Mouse (Mus musculus): ENCODE results near the gene Fam172a.

The Fam172a gene

DNA sequence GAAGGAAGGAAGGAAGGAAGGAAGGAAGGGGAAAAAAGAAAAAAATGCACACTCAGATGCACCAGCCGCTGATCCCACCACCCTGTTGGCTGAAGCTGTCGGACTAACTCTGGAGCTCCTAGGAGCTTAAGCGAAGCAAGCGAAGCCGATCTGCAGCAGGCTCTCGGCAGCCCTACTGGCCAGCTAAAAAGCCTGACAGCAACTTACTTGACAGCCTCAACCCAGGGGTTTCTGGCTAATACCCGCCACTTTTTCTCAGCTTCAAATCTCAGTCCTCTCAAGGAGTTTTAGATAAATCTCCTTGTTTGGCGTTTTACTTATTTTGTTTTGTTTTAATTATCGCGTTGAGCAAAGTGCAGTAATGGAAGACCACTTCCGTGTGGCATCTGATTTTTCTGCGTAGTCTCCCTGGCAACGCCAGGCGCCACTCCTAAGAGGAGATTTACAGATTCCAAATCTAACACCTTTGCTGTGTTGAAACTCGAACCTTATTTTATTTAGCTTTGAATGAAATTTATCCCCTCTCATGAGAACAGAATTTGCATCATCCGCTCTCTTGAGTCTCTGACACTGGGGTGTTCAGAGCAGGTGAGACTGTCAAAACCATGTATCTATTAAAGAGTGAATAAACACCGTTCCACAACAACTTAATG lies 470.3 kb downstream of the Fam172a start:
- in situ Hi-C loops (cut with MboI; ENCODE audit: low pct_unique_long_range_greater_than_20kb in 1 of 2, low sequenced_read_pairs in 2 of 2, unreplicated experiment in 1 of 2) = no loop called here

DNA sequence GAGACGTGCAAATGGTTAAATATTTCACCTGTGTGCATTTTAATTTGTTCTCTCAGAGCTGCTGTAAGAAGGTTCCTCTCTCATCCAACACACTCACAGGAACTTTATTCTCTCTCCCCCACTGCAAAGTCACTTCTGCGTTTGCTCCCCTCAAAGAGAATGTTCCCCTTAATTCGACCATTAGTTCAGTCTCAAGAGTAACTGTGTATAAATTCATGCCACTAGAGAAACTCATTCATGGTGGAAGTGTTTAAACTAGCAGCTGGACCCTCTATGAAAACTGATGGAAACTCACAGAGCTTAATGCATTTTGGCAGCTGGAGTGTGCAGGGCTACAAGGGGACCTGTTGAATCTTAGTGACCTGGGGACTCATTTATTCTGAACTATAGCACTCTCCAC lies 471.0 kb downstream of the Fam172a start:
- in situ Hi-C loops (cut with MboI; ENCODE audit: low pct_unique_long_range_greater_than_20kb in 1 of 2, low sequenced_read_pairs in 2 of 2, unreplicated experiment in 1 of 2) = no loop called here

GRCm38 (mm10) chr13:78174191-78174590 lies 472.4 kb downstream of the Fam172a start:
- in situ Hi-C loops (cut with MboI; ENCODE audit: low pct_unique_long_range_greater_than_20kb in 1 of 2, low sequenced_read_pairs in 2 of 2, unreplicated experiment in 1 of 2) = no loop called here

GRCm38 (mm10) chr13:78174891-78175290 lies 473.1 kb downstream of the Fam172a start:
- in situ Hi-C loops (cut with MboI; ENCODE audit: low pct_unique_long_range_greater_than_20kb in 1 of 2, low sequenced_read_pairs in 2 of 2, unreplicated experiment in 1 of 2) = no loop called here

DNA sequence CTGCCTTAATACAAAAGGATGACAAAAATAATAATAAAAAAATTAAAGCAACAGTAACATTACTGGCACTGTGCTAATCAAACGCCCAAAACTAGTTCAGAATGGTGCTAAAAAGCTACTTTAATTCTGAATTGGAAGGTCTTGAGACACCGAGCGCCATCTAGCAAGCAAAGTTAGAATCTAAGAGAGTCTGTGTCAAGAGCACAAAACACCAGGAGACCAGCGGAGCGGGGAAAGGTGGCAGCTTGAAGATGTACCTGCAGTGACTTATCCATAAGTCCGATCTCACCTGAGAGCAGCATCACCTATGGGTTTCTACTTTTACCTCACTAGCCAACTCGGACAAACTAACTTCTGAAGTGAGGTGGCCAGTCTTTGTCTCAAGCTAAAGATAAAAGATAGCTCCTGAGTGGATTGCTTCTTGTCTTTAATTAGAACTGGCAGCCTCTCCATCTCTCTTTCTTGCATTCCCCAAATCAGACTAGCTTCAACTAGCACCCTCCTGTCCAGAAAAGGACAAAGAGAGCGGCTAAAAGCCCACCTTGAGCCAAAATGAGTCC lies 474.1 kb downstream of the Fam172a start:
- in situ Hi-C loops (cut with MboI; ENCODE audit: low pct_unique_long_range_greater_than_20kb in 1 of 2, low sequenced_read_pairs in 2 of 2, unreplicated experiment in 1 of 2) = no loop called here

GRCm38 (mm10) chr13:78177381-78177950 lies 475.6 kb downstream of the Fam172a start:
- in situ Hi-C loops (cut with MboI; ENCODE audit: low pct_unique_long_range_greater_than_20kb in 1 of 2, low sequenced_read_pairs in 2 of 2, unreplicated experiment in 1 of 2) = no loop called here

DNA sequence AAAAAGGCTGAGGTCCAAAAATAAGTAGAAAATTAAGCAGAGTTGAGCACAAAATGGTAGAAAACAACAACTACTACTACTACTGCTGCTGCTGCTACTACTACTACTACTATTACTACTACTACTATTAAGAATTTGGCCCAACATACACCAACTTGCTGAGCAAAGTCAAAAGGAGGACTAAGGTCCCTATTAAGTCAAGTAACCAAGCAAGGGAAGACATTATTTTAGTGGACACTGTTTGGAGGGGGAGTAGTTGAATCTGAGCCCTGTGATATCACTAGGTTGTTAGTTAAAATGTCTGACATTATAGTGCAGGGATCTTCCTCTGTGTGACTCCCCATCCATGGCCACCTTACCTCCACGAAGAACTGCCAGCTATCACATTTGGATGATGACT lies 476.2 kb downstream of the Fam172a start:
- in situ Hi-C loops (cut with MboI; ENCODE audit: low pct_unique_long_range_greater_than_20kb in 1 of 2, low sequenced_read_pairs in 2 of 2, unreplicated experiment in 1 of 2) = no loop called here

DNA sequence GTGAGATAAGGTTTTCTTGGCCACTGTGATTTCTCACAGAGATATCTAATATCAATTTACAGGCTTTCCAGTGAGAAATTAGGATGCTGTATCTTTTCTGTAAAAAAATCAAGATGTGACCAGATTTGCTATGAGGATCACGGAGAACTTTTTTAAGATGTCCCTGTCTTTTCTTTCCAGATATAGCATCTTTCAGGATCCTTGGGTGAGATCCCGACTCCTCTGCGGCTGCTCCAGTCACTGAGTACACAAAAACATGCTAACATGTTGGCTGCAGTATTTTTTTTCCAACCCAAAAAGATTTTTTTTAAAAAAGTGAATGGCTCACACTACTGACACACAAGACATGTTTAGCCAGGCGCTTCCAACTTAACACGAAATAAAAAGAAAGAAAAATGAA lies 476.9 kb downstream of the Fam172a start:
- in situ Hi-C loops (cut with MboI; ENCODE audit: low pct_unique_long_range_greater_than_20kb in 1 of 2, low sequenced_read_pairs in 2 of 2, unreplicated experiment in 1 of 2) = no loop called here

DNA sequence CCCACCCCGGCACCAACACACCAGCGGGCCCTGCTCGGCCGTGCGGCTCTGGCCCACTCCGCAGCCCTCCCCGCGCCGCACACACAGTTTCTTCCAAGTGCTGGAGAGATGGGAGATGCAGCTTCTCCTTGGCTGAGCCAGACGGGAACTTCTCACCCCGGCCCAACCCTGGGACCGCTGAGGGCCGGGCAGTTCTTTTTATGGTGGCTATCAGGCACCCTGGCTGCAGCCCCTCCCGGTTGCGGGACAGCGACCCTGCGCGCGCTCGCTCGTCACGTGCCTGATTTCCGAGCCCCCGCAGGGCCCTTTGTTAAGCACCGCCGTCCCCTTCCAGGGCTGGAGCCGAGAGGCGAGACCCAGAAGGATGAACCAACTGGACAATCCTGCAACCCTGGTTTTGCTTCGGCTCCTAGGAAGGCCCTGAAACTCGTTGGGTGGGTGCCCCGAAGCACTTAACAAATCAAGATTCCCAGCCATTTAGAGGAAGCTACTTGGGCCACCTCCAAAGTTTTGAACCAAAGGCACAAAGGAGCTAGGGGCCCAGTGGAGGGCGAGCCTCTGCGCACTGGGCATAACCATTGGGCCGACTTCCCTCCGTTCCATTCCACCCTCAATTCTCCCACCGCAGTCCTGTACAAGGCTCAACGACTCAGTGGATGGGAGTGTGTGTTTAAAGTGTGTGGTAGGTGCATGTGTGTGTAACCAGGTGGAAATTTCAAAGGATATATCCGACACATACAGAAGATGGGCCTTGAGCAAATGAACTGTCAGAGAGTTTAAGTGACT lies 477.7 kb downstream of the Fam172a start:
- in situ Hi-C loops (cut with MboI; ENCODE audit: low pct_unique_long_range_greater_than_20kb in 1 of 2, low sequenced_read_pairs in 2 of 2, unreplicated experiment in 1 of 2) = no loop called here

GRCm38 (mm10) chr13:78180261-78180660 lies 478.4 kb downstream of the Fam172a start:
- in situ Hi-C loops (cut with MboI; ENCODE audit: low pct_unique_long_range_greater_than_20kb in 1 of 2, low sequenced_read_pairs in 2 of 2, unreplicated experiment in 1 of 2) = no loop called here

DNA sequence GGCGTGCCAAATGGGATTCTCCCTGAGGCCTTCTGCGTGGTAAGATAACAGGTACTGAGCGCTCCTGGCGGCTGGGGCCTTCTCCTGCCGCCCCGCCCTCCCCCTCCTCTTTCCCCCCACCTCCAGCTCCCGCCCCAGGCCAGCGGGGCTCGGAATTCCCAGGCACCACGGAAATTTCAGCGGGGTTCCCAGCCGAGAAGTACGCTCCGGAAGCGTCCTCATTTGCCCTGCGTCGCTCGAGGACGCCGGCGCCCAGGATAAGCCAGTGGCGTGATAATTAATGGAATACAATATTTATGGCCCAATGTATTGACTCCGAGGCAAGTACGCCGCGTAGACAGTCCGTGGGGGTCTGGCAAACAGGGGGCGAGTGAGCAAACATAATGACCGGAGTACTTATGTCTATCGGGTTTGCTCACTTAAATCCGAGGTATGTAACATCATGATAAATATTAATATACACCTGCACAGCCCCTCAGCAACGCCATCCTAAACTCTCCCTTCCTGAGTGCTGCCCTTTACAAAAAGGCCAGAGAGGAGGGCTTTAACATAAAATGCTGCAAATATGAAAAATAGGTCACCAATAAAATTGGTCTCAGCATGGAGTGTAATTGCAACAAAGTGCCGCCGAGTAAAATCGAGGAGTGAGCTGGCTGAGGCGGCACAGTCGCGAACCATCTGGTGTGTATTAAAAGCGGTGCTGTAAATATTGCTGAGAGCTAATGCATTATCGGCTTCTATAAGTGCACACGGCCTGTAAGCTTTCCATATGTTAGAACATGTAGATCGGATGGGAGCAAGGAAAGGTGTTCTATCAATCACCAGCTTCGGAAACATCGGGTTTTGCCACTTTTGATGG lies 479.5 kb downstream of the Fam172a start:
- in situ Hi-C loops (cut with MboI; ENCODE audit: low pct_unique_long_range_greater_than_20kb in 1 of 2, low sequenced_read_pairs in 2 of 2, unreplicated experiment in 1 of 2) = no loop called here

GRCm38 (mm10) chr13:78181930-78182558 lies 480.2 kb downstream of the Fam172a start:
- in situ Hi-C loops (cut with MboI; ENCODE audit: low pct_unique_long_range_greater_than_20kb in 1 of 2, low sequenced_read_pairs in 2 of 2, unreplicated experiment in 1 of 2) = no loop called here

DNA sequence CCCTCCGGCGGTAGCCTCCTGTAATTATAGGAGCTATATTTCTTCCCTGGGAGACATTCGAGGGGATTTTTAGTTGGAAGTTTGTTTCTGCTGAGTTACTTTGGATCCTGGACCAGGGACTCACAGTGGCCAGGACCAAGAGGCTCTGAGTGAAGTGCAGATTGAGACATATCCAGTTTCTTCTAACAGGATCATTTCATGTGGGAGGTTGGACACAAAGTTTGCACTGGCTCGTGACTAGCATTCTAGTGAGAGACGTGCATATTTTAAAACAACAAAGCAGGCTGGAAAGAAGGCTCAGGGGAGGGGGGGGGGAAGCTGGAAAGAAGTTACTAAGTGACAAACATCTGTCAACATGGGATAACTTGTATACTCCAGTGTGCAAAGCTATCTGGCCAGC lies 481.2 kb downstream of the Fam172a start:
- in situ Hi-C loops (cut with MboI; ENCODE audit: low pct_unique_long_range_greater_than_20kb in 1 of 2, low sequenced_read_pairs in 2 of 2, unreplicated experiment in 1 of 2) = no loop called here

DNA sequence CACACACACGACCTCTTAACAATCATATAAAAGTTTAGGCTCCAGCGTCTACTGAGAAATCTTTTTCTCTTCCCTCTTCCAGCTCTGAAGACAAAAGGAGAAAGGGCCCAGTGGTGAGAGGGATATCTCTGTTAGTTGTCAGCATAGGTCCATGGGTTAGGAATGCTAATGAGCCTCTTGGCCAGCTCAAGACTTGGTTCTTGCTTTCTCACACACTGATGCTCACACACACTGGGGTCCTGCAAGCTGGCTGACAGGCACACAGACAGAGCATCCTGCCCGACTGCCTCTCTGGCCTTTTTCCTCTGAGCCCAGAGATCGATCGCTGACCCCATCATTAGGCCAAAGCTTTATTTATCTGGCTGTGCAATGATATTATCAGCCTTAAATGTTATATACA lies 482.2 kb downstream of the Fam172a start:
- in situ Hi-C loops (cut with MboI; ENCODE audit: low pct_unique_long_range_greater_than_20kb in 1 of 2, low sequenced_read_pairs in 2 of 2, unreplicated experiment in 1 of 2) = no loop called here

GRCm38 (mm10) chr13:78184786-78185466 lies 483.1 kb downstream of the Fam172a start:
- in situ Hi-C loops (cut with MboI; ENCODE audit: low pct_unique_long_range_greater_than_20kb in 1 of 2, low sequenced_read_pairs in 2 of 2, unreplicated experiment in 1 of 2) = no loop called here

DNA sequence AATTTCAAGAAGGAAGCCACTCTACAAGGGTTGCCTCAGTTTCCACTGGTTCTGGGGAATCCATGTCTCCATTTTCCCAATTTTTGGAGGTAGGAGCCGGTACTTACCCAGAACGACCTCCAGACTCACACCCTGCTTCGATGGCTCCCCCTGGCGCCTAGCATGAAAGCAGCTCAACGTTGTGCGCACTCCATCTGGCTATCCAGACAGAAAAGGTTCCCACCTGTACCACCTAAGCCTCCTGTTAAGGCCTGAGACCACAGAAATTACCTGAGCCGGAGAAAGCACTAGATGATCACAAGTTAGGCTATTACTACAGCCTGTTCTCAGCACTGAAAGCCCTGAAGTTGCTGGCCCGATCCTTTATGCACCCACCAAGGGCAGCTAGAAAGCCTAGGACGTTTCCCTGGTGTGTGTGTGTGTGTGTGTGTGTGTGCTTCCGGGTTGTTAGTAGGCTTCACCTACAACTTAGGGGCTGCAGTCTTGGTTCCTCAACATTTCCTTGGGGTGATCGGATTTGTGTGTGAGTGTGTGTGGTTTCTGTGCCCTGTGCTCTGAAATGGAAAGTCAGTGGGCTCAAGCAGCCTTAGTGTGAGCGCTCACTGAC lies 484.6 kb downstream of the Fam172a start:
- in situ Hi-C loops (cut with MboI; ENCODE audit: low pct_unique_long_range_greater_than_20kb in 1 of 2, low sequenced_read_pairs in 2 of 2, unreplicated experiment in 1 of 2) = no loop called here

DNA sequence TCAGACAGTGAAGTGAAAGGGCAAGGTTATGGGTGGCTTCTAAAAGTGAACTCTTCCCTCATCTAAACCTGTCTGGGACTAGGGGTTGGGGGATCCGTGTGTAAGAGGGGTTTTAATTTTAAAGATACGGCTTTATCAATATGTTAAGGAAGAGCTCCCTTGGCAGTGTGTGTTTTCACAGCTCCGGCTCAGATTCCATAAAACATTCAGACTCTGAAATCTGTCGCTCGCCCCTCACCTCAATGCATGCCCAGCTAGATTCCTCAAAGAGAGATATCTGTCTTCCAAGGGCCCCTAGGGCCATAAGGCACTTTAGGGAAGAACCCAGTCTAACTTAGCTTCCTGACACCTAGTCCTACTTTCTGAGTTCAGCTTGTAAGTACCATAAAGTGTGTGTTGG lies 486.0 kb downstream of the Fam172a start:
- in situ Hi-C loops (cut with MboI; ENCODE audit: low pct_unique_long_range_greater_than_20kb in 1 of 2, low sequenced_read_pairs in 2 of 2, unreplicated experiment in 1 of 2) = no loop called here
